Mouse (Mus musculus): ENCODE measurements around the gene Arfgef3. TPM values are rescaled to one million over a fixed set of nuclear protein-coding genes. Genes with fewer than 3 reads are reported as not detected.
"Not testable (repeated sequence)": the region's sequence is repeated elsewhere in the genome, so short reads cannot be mapped to it uniquely, and the experiment has no call there.

The Arfgef3 gene
- polyA plus RNA-seq, 1 experiment from 2014 or later, result 1.3 TPM

DNA sequence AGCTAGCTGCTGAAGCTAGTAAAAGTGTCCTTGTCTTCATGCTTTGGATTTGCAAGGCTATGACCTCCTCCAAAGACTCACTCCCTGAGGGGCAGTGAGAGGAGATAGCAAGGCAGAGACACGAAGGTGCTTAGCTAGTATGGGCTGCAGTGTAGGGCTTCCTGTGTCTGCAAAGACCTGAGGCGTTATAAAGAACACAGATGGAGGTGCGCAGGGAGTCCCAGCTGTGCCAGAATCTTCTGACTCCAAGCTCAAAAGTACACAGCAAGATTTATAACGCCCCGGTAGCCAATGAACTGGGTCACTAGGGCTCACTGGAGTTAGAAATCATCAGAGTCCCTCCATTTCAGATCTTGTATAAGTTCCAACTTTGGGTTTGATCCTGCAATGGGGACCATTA lies 103.2 kb downstream of the Arfgef3 start:
- Histone ChIP-seq H3K27me3 (ENCODE audit: control insufficient read depth, insufficient read depth, low read length) (no peaks in the 10 kb centered on the region), H3K4me2 (ENCODE audit: low read depth, low read length, severe bottlenecking) (no peak overlapping the region), H3K9me3 (ENCODE audit: control insufficient read depth, low read length) (no peaks in the 10 kb centered on the region), H3K27ac (ENCODE audit: low read depth, low read length) (no peak overlapping the region), H3K36me3 (ENCODE audit: control insufficient read depth, insufficient read depth, low read length) (no peaks in the 10 kb centered on the region), H3K9ac (ENCODE audit: low read length) (no peak overlapping the region), H3K4me3 (ENCODE audit: low read depth, low read length) (no peak overlapping the region), H3K4me1 (replicated peaks; ENCODE audit: control insufficient read depth, insufficient read depth, low read length) (no peaks in the 10 kb centered on the region)
- 86% methylated on average over 5 of the region's 5 CpGs for WGBS
- ATAC-seq (replicated peaks; ENCODE audit: low FRiP score) (no peak), DNase-seq (ENCODE audit: low spot score) (no peak)

- no peak overlapping the region for H3K27ac ChIP-seq (ENCODE audit: low read depth, low read length)
- H3K4me1 ChIP-seq (replicated peaks; ENCODE audit: control insufficient read depth, insufficient read depth, low read length), result no peaks in the 10 kb centered on the region
- ATAC-seq (replicated peaks; ENCODE audit: low FRiP score) (no peak), DNase-seq (ENCODE audit: low spot score) (no peak)
- no peaks in the 10 kb centered on the region for H3K27me3 ChIP-seq (ENCODE audit: control insufficient read depth, insufficient read depth, low read length)
- H3K9me3 ChIP-seq (ENCODE audit: control insufficient read depth, low read length), result no peaks in the 10 kb centered on the region
- no peak overlapping the region for H3K9ac ChIP-seq (ENCODE audit: low read length)
- no peaks in the 10 kb centered on the region for H3K36me3 ChIP-seq (ENCODE audit: control insufficient read depth, insufficient read depth, low read length)
- H3K4me2 ChIP-seq (ENCODE audit: low read depth, low read length, severe bottlenecking), result no peak overlapping the region
- WGBS, result 93% methylated on average over 9 of the region's 9 CpGs
- H3K4me3 ChIP-seq (ENCODE audit: low read depth, low read length), result no peak overlapping the region
Observed at GRCm38 (mm10) chr10:18635450-18635849, 108.3 kb downstream of the Arfgef3 start.

GRCm38 (mm10) chr10:18634405-18634985 lies 109.3 kb downstream of the Arfgef3 start:
- 92% methylated on average over 7 of the region's 7 CpGs for WGBS
- Histone ChIP-seq H3K36me3 (ENCODE audit: control insufficient read depth, insufficient read depth, low read length) (no peaks in the 10 kb centered on the region), H3K27me3 (ENCODE audit: control insufficient read depth, insufficient read depth, low read length) (no peaks in the 10 kb centered on the region), H3K9me3 (ENCODE audit: control insufficient read depth, low read length) (no peaks in the 10 kb centered on the region), H3K4me2 (ENCODE audit: low read depth, low read length, severe bottlenecking) (no peak overlapping the region), H3K4me1 (replicated peaks; ENCODE audit: control insufficient read depth, insufficient read depth, low read length) (no peaks in the 10 kb centered on the region), H3K4me3 (ENCODE audit: low read depth, low read length) (no peak overlapping the region), H3K9ac (ENCODE audit: low read length) (no peak overlapping the region), H3K27ac (ENCODE audit: low read depth, low read length) (no peak overlapping the region)
- ATAC-seq (replicated peaks; ENCODE audit: low FRiP score) (no peak), DNase-seq (ENCODE audit: low spot score) (no peak)

GRCm38 (mm10) chr10:18630498-18630897 lies 113.3 kb downstream of the Arfgef3 start:
- no peak for ATAC-seq (replicated peaks; ENCODE audit: low FRiP score)
- WGBS, result 90% methylated on average over 8 of the region's 8 CpGs

GRCm38 (mm10) chr10:18627530-18627929 lies 116.2 kb downstream of the Arfgef3 start:
- Histone ChIP-seq H3K9ac (ENCODE audit: low read length) (no peak overlapping the region), H3K9me3 (ENCODE audit: control insufficient read depth, low read length) (no peaks in the 10 kb centered on the region), H3K27ac (ENCODE audit: low read depth, low read length) (no peak overlapping the region), H3K4me3 (ENCODE audit: low read depth, low read length) (no peak overlapping the region), H3K4me1 (replicated peaks; ENCODE audit: control insufficient read depth, insufficient read depth, low read length) (no peaks in the 10 kb centered on the region), H3K27me3 (ENCODE audit: control insufficient read depth, insufficient read depth, low read length) (no peaks in the 10 kb centered on the region), H3K4me2 (ENCODE audit: low read depth, low read length, severe bottlenecking) (no peak overlapping the region), H3K36me3 (ENCODE audit: control insufficient read depth, insufficient read depth, low read length) (no peaks in the 10 kb centered on the region)
- WGBS, result 88% methylated on average over 6 of the region's 6 CpGs
- ATAC-seq (replicated peaks; ENCODE audit: low FRiP score), result no peak
- DNase-seq (ENCODE audit: low spot score), result no peak

More at GRCm38 (mm10) chr10:18630498-18630897, 113.3 kb downstream of the Arfgef3 start:
- Histone ChIP-seq H3K4me2 (ENCODE audit: low read depth, low read length, severe bottlenecking) (no peak overlapping the region), H3K9me3 (ENCODE audit: control insufficient read depth, low read length) (no peaks in the 10 kb centered on the region), H3K4me3 (ENCODE audit: low read depth, low read length) (no peak overlapping the region), H3K27ac (ENCODE audit: low read depth, low read length) (no peak overlapping the region), H3K27me3 (ENCODE audit: control insufficient read depth, insufficient read depth, low read length) (no peaks in the 10 kb centered on the region), H3K4me1 (replicated peaks; ENCODE audit: control insufficient read depth, insufficient read depth, low read length) (no peaks in the 10 kb centered on the region), H3K9ac (ENCODE audit: low read length) (no peak overlapping the region), H3K36me3 (ENCODE audit: control insufficient read depth, insufficient read depth, low read length) (no peaks in the 10 kb centered on the region)
- no peak for DNase-seq (ENCODE audit: low spot score)

GRCm38 (mm10) chr10:18612796-18613195 lies 131.0 kb downstream of the Arfgef3 start:
- ATAC-seq (replicated peaks; ENCODE audit: low FRiP score), result no peak
- H3K4me2 ChIP-seq (ENCODE audit: low read depth, low read length, severe bottlenecking), result no peak overlapping the region
- WGBS, result 79% methylated on average over 2 of the region's 2 CpGs
- no peaks in the 10 kb centered on the region for H3K9me3 ChIP-seq (ENCODE audit: control insufficient read depth, low read length)
- no peak overlapping the region for H3K27ac ChIP-seq (ENCODE audit: low read depth, low read length)
- H3K9ac ChIP-seq (ENCODE audit: low read length), result no peak overlapping the region
- no peaks in the 10 kb centered on the region for H3K27me3 ChIP-seq (ENCODE audit: control insufficient read depth, insufficient read depth, low read length)
- DNase-seq (ENCODE audit: low spot score), result no peak
- no peak overlapping the region for H3K4me3 ChIP-seq (ENCODE audit: low read depth, low read length)
- H3K36me3 ChIP-seq (ENCODE audit: control insufficient read depth, insufficient read depth, low read length), result no peaks in the 10 kb centered on the region
- H3K4me1 ChIP-seq (replicated peaks; ENCODE audit: control insufficient read depth, insufficient read depth, low read length), result no peaks in the 10 kb centered on the region

GRCm38 (mm10) chr10:18604827-18605535 lies 138.8 kb downstream of the Arfgef3 start:
- WGBS, result 57% methylated on average over 5 of the region's 5 CpGs
- H3K4me1 ChIP-seq (replicated peaks; ENCODE audit: control insufficient read depth, insufficient read depth, low read length), result not testable (repeated sequence)

DNA sequence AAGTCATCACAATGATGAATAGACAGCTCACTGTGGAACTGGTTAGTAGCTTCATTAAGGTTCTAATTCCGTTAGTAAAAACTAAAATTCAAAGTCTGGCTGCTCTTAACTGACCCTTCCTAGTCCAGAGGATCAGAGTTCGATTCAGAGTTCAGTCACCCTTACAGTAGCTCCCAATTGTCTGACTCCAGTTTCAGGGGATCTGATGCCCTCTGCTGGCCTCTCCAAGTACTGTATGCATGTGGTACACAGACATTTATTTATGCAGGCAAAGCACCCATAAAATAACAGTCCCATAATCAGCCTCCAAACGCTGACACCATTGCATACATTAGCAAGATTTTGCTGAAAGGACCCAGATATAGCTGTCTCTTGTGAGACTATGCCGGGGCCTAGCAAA lies 141.7 kb downstream of the Arfgef3 start:
- DNase-seq (ENCODE audit: low spot score) (peak; percentile 80), ATAC-seq (replicated peaks; ENCODE audit: low FRiP score) (peak; percentile 61; the same call in 1 of the 2 replicates)

More at GRCm38 (mm10) chr10:18604827-18605535, 138.8 kb downstream of the Arfgef3 start:
- H3K9me3 ChIP-seq (ENCODE audit: control insufficient read depth, low read length); H3K27ac ChIP-seq (ENCODE audit: low read depth, low read length); H3K27me3 ChIP-seq (ENCODE audit: control insufficient read depth, insufficient read depth, low read length); H3K4me3 ChIP-seq (ENCODE audit: low read depth, low read length); H3K4me2 ChIP-seq (ENCODE audit: low read depth, low read length, severe bottlenecking); ATAC-seq (replicated peaks; ENCODE audit: low FRiP score); DNase-seq (ENCODE audit: low spot score); H3K9ac ChIP-seq (ENCODE audit: low read length); H3K36me3 ChIP-seq (ENCODE audit: control insufficient read depth, insufficient read depth, low read length): not testable (repeated sequence)

GRCm38 (mm10) chr10:18597601-18598000 lies 146.1 kb downstream of the Arfgef3 start:
- H3K9me3 ChIP-seq (ENCODE audit: control insufficient read depth, low read length), result no peaks in the 10 kb centered on the region
- H3K36me3 ChIP-seq (ENCODE audit: control insufficient read depth, insufficient read depth, low read length), result no peaks in the 10 kb centered on the region
- WGBS, result 94% methylated on average over 6 of the region's 6 CpGs
- H3K27ac ChIP-seq (ENCODE audit: low read depth, low read length), result no peak overlapping the region
- no peak for ATAC-seq (replicated peaks; ENCODE audit: low FRiP score)
- no peaks in the 10 kb centered on the region for H3K27me3 ChIP-seq (ENCODE audit: control insufficient read depth, insufficient read depth, low read length)
- no peak overlapping the region for H3K9ac ChIP-seq (ENCODE audit: low read length)
- DNase-seq (ENCODE audit: low spot score), result no peak
- no peak overlapping the region for H3K4me3 ChIP-seq (ENCODE audit: low read depth, low read length)
- H3K4me2 ChIP-seq (ENCODE audit: low read depth, low read length, severe bottlenecking), result no peak overlapping the region
- H3K4me1 ChIP-seq (replicated peaks; ENCODE audit: control insufficient read depth, insufficient read depth, low read length), result no peaks in the 10 kb centered on the region

More for the DNA sequence above, 141.7 kb downstream of the Arfgef3 start:
- H3K27ac ChIP-seq (ENCODE audit: low read depth, low read length), result no peak overlapping the region
- H3K4me2 ChIP-seq (ENCODE audit: low read depth, low read length, severe bottlenecking), result no peak overlapping the region
- WGBS, result 31% methylated on average over 4 of the region's 4 CpGs
- no peak overlapping the region for H3K9ac ChIP-seq (ENCODE audit: low read length)
- H3K9me3 ChIP-seq (ENCODE audit: control insufficient read depth, low read length), result no peaks in the 10 kb centered on the region
- no peaks in the 10 kb centered on the region for H3K27me3 ChIP-seq (ENCODE audit: control insufficient read depth, insufficient read depth, low read length)
- H3K4me1 ChIP-seq (replicated peaks; ENCODE audit: control insufficient read depth, insufficient read depth, low read length), result no peaks in the 10 kb centered on the region
- H3K36me3 ChIP-seq (ENCODE audit: control insufficient read depth, insufficient read depth, low read length), result no peaks in the 10 kb centered on the region
- no peak overlapping the region for H3K4me3 ChIP-seq (ENCODE audit: low read depth, low read length)
